Mouse (Mus musculus): Measurements from ENCODE around the gene Samm50.
"Not testable (repeated sequence)": the region's sequence is repeated elsewhere in the genome, so short reads cannot be mapped to it uniquely, and the experiment has no call there.

Gene Samm50

GRCm38 (mm10) chr15:84192058-84192791, at the start of gene Samm50:
TSS of gene Samm50 (plus strand) at chr15:84192241.
- ATAC-seq (ENCODE audit: low TSS enrichment), result peak; percentile 99

GRCm38 (mm10) chr15:84156158-84156557, 35.9 kb upstream of the Samm50 start:
- ATAC-seq (ENCODE audit: low TSS enrichment), result no peak

GRCm38 (mm10) chr15:84157530-84157929, 34.5 kb upstream of the Samm50 start:
- ATAC-seq (ENCODE audit: low TSS enrichment), result not testable (repeated sequence)

- ATAC-seq (ENCODE audit: low TSS enrichment), result no peak
Observed at GRCm38 (mm10) chr15:84161871-84162270, 30.2 kb upstream of the Samm50 start.

GRCm38 (mm10) chr15:84166818-84167217, 25.2 kb upstream of the Samm50 start:
- ATAC-seq (ENCODE audit: low TSS enrichment), result no peak

GRCm38 (mm10) chr15:84167600-84167999, 24.4 kb upstream of the Samm50 start, which contains the start of gene Pnpla3:
TSS of gene Pnpla3 (plus strand) at chr15:84167837.
- peak; percentile 93 for ATAC-seq (ENCODE audit: low TSS enrichment)

GRCm38 (mm10) chr15:84168170-84169161, 23.6 kb upstream of the Samm50 start:
- ATAC-seq (ENCODE audit: low TSS enrichment), result peak; percentile 22

GRCm38 (mm10) chr15:84169511-84169910, 22.5 kb upstream of the Samm50 start:
- ATAC-seq (ENCODE audit: low TSS enrichment), result no peak

GRCm38 (mm10) chr15:84171166-84171565, 20.9 kb upstream of the Samm50 start:
- ATAC-seq (ENCODE audit: low TSS enrichment), result no peak

- peak; percentile 88; the same call in 1 of the 2 replicates for ATAC-seq (ENCODE audit: low TSS enrichment)
Observed at GRCm38 (mm10) chr15:84178733-84179132, 13.3 kb upstream of the Samm50 start.

- ATAC-seq (ENCODE audit: low TSS enrichment), result no peak
Observed at GRCm38 (mm10) chr15:84182000-84182399, 10.0 kb upstream of the Samm50 start.

- ATAC-seq (ENCODE audit: low TSS enrichment), result no peak
Observed at GRCm38 (mm10) chr15:84183967-84184366, 8.1 kb upstream of the Samm50 start.

GRCm38 (mm10) chr15:84186196-84186595, 5.8 kb upstream of the Samm50 start:
- ATAC-seq (ENCODE audit: low TSS enrichment), result no peak

- ATAC-seq (ENCODE audit: low TSS enrichment), result no peak
Observed at GRCm38 (mm10) chr15:84188887-84189530, 3.0 kb upstream of the Samm50 start.

- ATAC-seq (ENCODE audit: low TSS enrichment), result peak; percentile 55; the same call in 1 of the 2 replicates
Observed at GRCm38 (mm10) chr15:84189881-84190280, 2.2 kb upstream of the Samm50 start.

- ATAC-seq (ENCODE audit: low TSS enrichment), result peak; percentile 22; the same call in 1 of the 2 replicates
Observed at GRCm38 (mm10) chr15:84191724-84192057, 350 bp upstream of the Samm50 start.

- ATAC-seq (ENCODE audit: low TSS enrichment), result no peak
Observed at GRCm38 (mm10) chr15:84196486-84197165, 4.6 kb downstream of the Samm50 start.

- ATAC-seq (ENCODE audit: low TSS enrichment), result no peak
Observed at GRCm38 (mm10) chr15:84207327-84207726, 15.3 kb downstream of the Samm50 start.

- ATAC-seq (ENCODE audit: low TSS enrichment), result no peak
Observed at GRCm38 (mm10) chr15:84209517-84210412, 17.7 kb downstream of the Samm50 start.

GRCm38 (mm10) chr15:84210461-84210860, 18.4 kb downstream of the Samm50 start:
- ATAC-seq (ENCODE audit: low TSS enrichment), result peak; percentile 49; the same call in 1 of the 2 replicates
